Mouse (Mus musculus) embryonic facial prominence, embryonic 12.5 days (tissue): Measurements from ENCODE around the gene Phc2. TPM values are rescaled to one million over a fixed set of nuclear protein-coding genes. Genes with fewer than 3 reads are reported as not detected.

Source experiments
- ATAC-seq: fragments of 200-750 bp; cut with Nextera tagmentation; 2 replicates; pipeline ENCODE4 v1.8.0; 2017; ENCODE audit not compliant: insufficient number of reproducible peaks, insufficient read depth, low FRiP score, low TSS enrichment
- H3K27ac ChIP-seq: fragments of 300-500 bp; sonication (generic); 2 replicates; pipeline ENCODE4 v1.5.1; 2016; ENCODE audit warnings: mild to moderate bottlenecking
- H3K27me3 ChIP-seq: fragments of 300-500 bp; sonication (generic); 2 replicates; pipeline ENCODE4 v1.6.1; 2016; ENCODE audit warnings: mild to moderate bottlenecking, moderate library complexity
- H3K36me3 ChIP-seq: fragments of 300-500 bp; sonication (generic); 2 replicates; pipeline ENCODE4 v1.6.1; 2016; ENCODE audit warnings: mild to moderate bottlenecking
- H3K4me1 ChIP-seq: fragments of 300-500 bp; sonication (generic); 2 replicates; pipeline ENCODE4 v1.6.1; 2016
- H3K4me2 ChIP-seq: fragments of 300-500 bp; sonication (generic); replicated peaks from 2 replicates; pipeline ENCODE4 v1.6.1; 2016; ENCODE audit warnings: mild to moderate bottlenecking, moderate library complexity
- H3K4me3 ChIP-seq: fragments of 300-500 bp; sonication (generic); 2 replicates; pipeline ENCODE4 v1.5.1; 2016; ENCODE audit warnings: mild to moderate bottlenecking
- H3K9ac ChIP-seq: fragments of 300-500 bp; sonication (generic); 2 replicates; pipeline ENCODE4 v1.6.1; 2016; ENCODE audit warnings: mild to moderate bottlenecking, moderate library complexity
- H3K9me3 ChIP-seq: fragments of 300-500 bp; sonication (generic); 2 replicates; pipeline ENCODE4 v1.6.1; 2016; ENCODE audit warnings: mild to moderate bottlenecking, moderate library complexity
- WGBS: fragments of 180-500 bp; shearing (Covaris S2); methylation state at CpG from one replicate; pipeline ENCODE4 v1.1.7; 2016; 5-methylcytosine and 5-hydroxymethylcytosine counted together
- polyA plus RNA-seq: library from polyadenylated mRNA; unstranded; fragments of >200 nt; fragmentation: Nextera tagmentation; extraction: Ambion mirVana; gene quantifications from 2 replicates; pipeline ENCODE4 v1.2.1, GENCODE M21; 2016

Phc2 gene
- polyA plus RNA-seq, 1 experiment from 2014 or later, result 82.4 TPM

- no peak for ATAC-seq
- no peak overlapping the region for H3K4me3 ChIP-seq
- H3K27ac ChIP-seq, result 0 out of 2 replicates have a peak overlapping the region, but pooled peaks have one; percentile 47
- no peaks in the 10 kb centered on the region for H3K27me3 ChIP-seq
- H3K4me2 ChIP-seq, result no peak overlapping the region
- 18% methylated on average over 2 of the region's 2 CpGs for WGBS
- H3K4me1 ChIP-seq, result peaks cover 34% of the 10 kb centered on the region
- H3K9me3 ChIP-seq, result no peaks in the 10 kb centered on the region
- no peaks in the 10 kb centered on the region for H3K36me3 ChIP-seq
- no peak overlapping the region for H3K9ac ChIP-seq
Measured at GRCm38 (mm10) chr4:128618963-128619362, 35.5 kb upstream of the Phc2 start.

- no peak for ATAC-seq
- WGBS, result 78% methylated on average over 6 of the region's 6 CpGs
Measured at GRCm38 (mm10) chr4:128620572-128620971, 33.9 kb upstream of the Phc2 start.

GRCm38 (mm10) chr4:128621109-128621508 lies 33.4 kb upstream of the Phc2 start:
- Histone ChIP-seq H3K4me2 (no peak overlapping the region), H3K27me3 (no peaks in the 10 kb centered on the region), H3K9ac (no peak overlapping the region), H3K36me3 (no peaks in the 10 kb centered on the region), H3K27ac (no peak overlapping the region), H3K9me3 (no peaks in the 10 kb centered on the region), H3K4me1 (peaks cover 34% of the 10 kb centered on the region), H3K4me3 (no peak overlapping the region)
- ATAC-seq, result no peak
- 91% methylated on average over 8 of the region's 8 CpGs for WGBS

More at GRCm38 (mm10) chr4:128620572-128620971, 33.9 kb upstream of the Phc2 start:
- H3K9ac ChIP-seq, result no peak overlapping the region
- H3K4me3 ChIP-seq, result no peak overlapping the region
- no peaks in the 10 kb centered on the region for H3K9me3 ChIP-seq
- no peaks in the 10 kb centered on the region for H3K27me3 ChIP-seq
- H3K4me2 ChIP-seq, result no peak overlapping the region
- peaks cover 34% of the 10 kb centered on the region for H3K4me1 ChIP-seq
- H3K27ac ChIP-seq, result no peak overlapping the region
- H3K36me3 ChIP-seq, result no peaks in the 10 kb centered on the region

GRCm38 (mm10) chr4:128635451-128635850 lies 19.1 kb upstream of the Phc2 start:
- Histone ChIP-seq H3K9me3 (no peaks in the 10 kb centered on the region), H3K27me3 (no peaks in the 10 kb centered on the region), H3K4me2 (no peak overlapping the region), H3K27ac (no peak overlapping the region), H3K9ac (no peak overlapping the region), H3K4me3 (no peak overlapping the region), H3K36me3 (no peaks in the 10 kb centered on the region), H3K4me1 (peaks cover 20% of the 10 kb centered on the region)
- WGBS, result 85% methylated on average over 7 of the region's 7 CpGs
- no peak for ATAC-seq

- Histone ChIP-seq H3K27ac (no peak overlapping the region), H3K4me2 (no peak overlapping the region), H3K36me3 (no peaks in the 10 kb centered on the region), H3K4me1 (peaks cover 20% of the 10 kb centered on the region), H3K9ac (no peak overlapping the region), H3K4me3 (no peak overlapping the region), H3K27me3 (no peaks in the 10 kb centered on the region), H3K9me3 (no peaks in the 10 kb centered on the region)
- 60% methylated on average over 10 of the region's 10 CpGs for WGBS
- no peak for ATAC-seq
Measured at GRCm38 (mm10) chr4:128635894-128636585, 18.5 kb upstream of the Phc2 start.

GRCm38 (mm10) chr4:128637250-128637649 lies 17.3 kb upstream of the Phc2 start:
- no peak overlapping the region for H3K4me3 ChIP-seq
- ATAC-seq, result no peak
- no peaks in the 10 kb centered on the region for H3K27me3 ChIP-seq
- H3K9ac ChIP-seq, result no peak overlapping the region
- WGBS, result 35% methylated on average over 11 of the region's 11 CpGs
- no peak overlapping the region for H3K4me2 ChIP-seq
- no peaks in the 10 kb centered on the region for H3K36me3 ChIP-seq
- no peaks in the 10 kb centered on the region for H3K9me3 ChIP-seq
- H3K4me1 ChIP-seq, result peaks cover 20% of the 10 kb centered on the region
- no peak overlapping the region for H3K27ac ChIP-seq

GRCm38 (mm10) chr4:128638265-128638923 lies 16.1 kb upstream of the Phc2 start:
- peaks cover 20% of the 10 kb centered on the region for H3K4me1 ChIP-seq
- H3K4me2 ChIP-seq, result no peak overlapping the region
- H3K9ac ChIP-seq, result no peak overlapping the region
- 85% methylated on average over 18 of the region's 18 CpGs for WGBS
- H3K9me3 ChIP-seq, result no peaks in the 10 kb centered on the region
- H3K36me3 ChIP-seq, result no peaks in the 10 kb centered on the region
- H3K27me3 ChIP-seq, result no peaks in the 10 kb centered on the region
- H3K4me3 ChIP-seq, result no peak overlapping the region
- H3K27ac ChIP-seq, result no peak overlapping the region
- ATAC-seq, result no peak

GRCm38 (mm10) chr4:128641766-128642717 lies 12.5 kb upstream of the Phc2 start:
- no peak for ATAC-seq
- H3K4me2 ChIP-seq, result no peak overlapping the region
- H3K9me3 ChIP-seq, result no peaks in the 10 kb centered on the region
- 49% methylated on average over 23 of the region's 23 CpGs for WGBS
- H3K36me3 ChIP-seq, result no peaks in the 10 kb centered on the region
- no peak overlapping the region for H3K9ac ChIP-seq
- no peak overlapping the region for H3K27ac ChIP-seq
- no peaks in the 10 kb centered on the region for H3K27me3 ChIP-seq
- no peak overlapping the region for H3K4me3 ChIP-seq
- peaks cover 21% of the 10 kb centered on the region for H3K4me1 ChIP-seq

GRCm38 (mm10) chr4:128645896-128646295 lies 8.6 kb upstream of the Phc2 start:
- no peaks in the 10 kb centered on the region for H3K27me3 ChIP-seq
- H3K4me3 ChIP-seq, result no peak overlapping the region
- H3K36me3 ChIP-seq, result no peaks in the 10 kb centered on the region
- peaks cover 34% of the 10 kb centered on the region; the same call in 1 of the 2 replicates for H3K4me1 ChIP-seq
- WGBS, result 37% methylated on average over 6 of the region's 6 CpGs
- no peak for ATAC-seq
- no peak overlapping the region for H3K9ac ChIP-seq
- H3K27ac ChIP-seq, result no peak overlapping the region
- H3K4me2 ChIP-seq, result no peak overlapping the region
- no peaks in the 10 kb centered on the region for H3K9me3 ChIP-seq

GRCm38 (mm10) chr4:128646762-128647161 lies 7.7 kb upstream of the Phc2 start:
- no peak overlapping the region for H3K4me3 ChIP-seq
- H3K27me3 ChIP-seq, result no peaks in the 10 kb centered on the region
- H3K4me2 ChIP-seq, result no peak overlapping the region
- H3K9me3 ChIP-seq, result no peaks in the 10 kb centered on the region
- no peaks in the 10 kb centered on the region for H3K36me3 ChIP-seq
- ATAC-seq, result no peak
- WGBS, result 24% methylated on average over 7 of the region's 7 CpGs
- H3K27ac ChIP-seq, result no peak overlapping the region
- no peak overlapping the region for H3K9ac ChIP-seq
- peaks cover 36% of the 10 kb centered on the region; the same call in 1 of the 2 replicates for H3K4me1 ChIP-seq

- no peaks in the 10 kb centered on the region for H3K36me3 ChIP-seq
- H3K27me3 ChIP-seq, result no peaks in the 10 kb centered on the region
- H3K4me1 ChIP-seq, result peaks cover 36% of the 10 kb centered on the region; the same call in 1 of the 2 replicates
- WGBS, result 44% methylated on average over 8 of the region's 8 CpGs
- H3K9ac ChIP-seq, result no peak overlapping the region
- ATAC-seq, result no peak
- H3K9me3 ChIP-seq, result no peaks in the 10 kb centered on the region
- H3K4me2 ChIP-seq, result no peak overlapping the region
- H3K27ac ChIP-seq, result no peak overlapping the region
- no peak overlapping the region for H3K4me3 ChIP-seq
Measured at GRCm38 (mm10) chr4:128648567-128649255, 5.8 kb upstream of the Phc2 start.
